Mouse (Mus musculus) liver, embryonic 11.5 days (tissue): ENCODE measurements at regions not wholly inside any gene's neighbourhood (a gene's known extent, or its start where the extent isn't known, plus 50 kb on each side); places are given as distances from the start of the nearest gene placed in this dataset.
"Not testable (repeated sequence)": the region's sequence is repeated elsewhere in the genome, so short reads cannot be mapped to it uniquely, and the experiment has no call there.

Experiments used
- ATAC-seq: fragments of 200-750 bp; cut with Nextera tagmentation; replicated peaks from 2 replicates; pipeline ENCODE4 v1.8.0; 2017; ENCODE audit warnings: moderate number of reproducible peaks, mild to moderate bottlenecking, moderate TSS enrichment, moderate library complexity; ENCODE audit not compliant: low FRiP score
- DNase-seq: peaks from one replicate; pipeline ENCODE4 v3.0.0-alpha.2; 2017; ENCODE audit warnings: low spot score
- H3K27ac ChIP-seq: fragments of 300-500 bp; sonication (generic); 2 replicates; pipeline ENCODE4 v1.5.1; 2014; ENCODE audit warnings: mild to moderate bottlenecking, low read depth, low read length, control low read depth
- H3K27me3 ChIP-seq: fragments of 300-500 bp; sonication (generic); replicated peaks from 2 replicates; pipeline ENCODE4 v1.6.1; 2014; ENCODE audit warnings: low read length, mixed read lengths; ENCODE audit not compliant: control insufficient read depth, insufficient read depth
- H3K36me3 ChIP-seq: fragments of 300-500 bp; sonication (generic); 2 replicates; pipeline ENCODE4 v1.6.1; 2014; ENCODE audit warnings: mild to moderate bottlenecking, low read length, moderate library complexity, mixed read lengths; ENCODE audit not compliant: control insufficient read depth, insufficient read depth
- H3K4me1 ChIP-seq: fragments of 300-500 bp; sonication (generic); replicated peaks from 2 replicates; pipeline ENCODE4 v1.6.1; 2014; ENCODE audit warnings: low read length, mixed read lengths; ENCODE audit not compliant: control insufficient read depth, insufficient read depth
- H3K4me2 ChIP-seq: fragments of 300-500 bp; sonication (generic); 2 replicates; pipeline ENCODE4 v1.6.1; 2014; ENCODE audit warnings: mild to moderate bottlenecking, control low read depth, moderate library complexity
- H3K4me3 ChIP-seq: fragments of 300-500 bp; sonication (generic); 2 replicates; pipeline ENCODE4 v1.5.1; 2014; ENCODE audit warnings: low read depth, low read length, control low read depth
- H3K9ac ChIP-seq: fragments of 300-500 bp; sonication (generic); 2 replicates; pipeline ENCODE4 v1.6.1; 2014; ENCODE audit warnings: low read depth, low read length, control low read depth
- H3K9me3 ChIP-seq: fragments of 300-500 bp; sonication (generic); 2 replicates; pipeline ENCODE4 v1.6.1; 2016; ENCODE audit warnings: low read length, inconsistent platforms, mixed read lengths; ENCODE audit not compliant: control insufficient read depth
- WGBS: fragments of 180-500 bp; shearing (Covaris S2); extraction: QIAGEN DNeasy Blood & Tissue Kit; methylation state at CpG from one replicate; pipeline ENCODE4 v1.1.7; 2014; 5-methylcytosine and 5-hydroxymethylcytosine counted together

- DNase-seq: peak; percentile 17
- WGBS: 81% methylated on average over 9 of the region's 9 CpGs
- H3K4me3 ChIP-seq: no peak overlapping the region
- no peaks in the 10 kb centered on the region for H3K9me3 ChIP-seq
- H3K4me2 ChIP-seq: no peak overlapping the region
- no peak overlapping the region for H3K27ac ChIP-seq
- no peaks in the 10 kb centered on the region for H3K36me3 ChIP-seq
- no peaks in the 10 kb centered on the region for H3K4me1 ChIP-seq
- no peaks in the 10 kb centered on the region for H3K27me3 ChIP-seq
- H3K9ac ChIP-seq: no peak overlapping the region
- ATAC-seq: no peak
Measured at GRCm38 (mm10) chr13:52296541-52297276, 234.4 kb downstream of the Diras2 start.

GRCm38 (mm10) chr13:52297277-52297623, 233.8 kb downstream of the Diras2 start:
- Histone ChIP-seq H3K27ac (no peak overlapping the region), H3K9me3 (no peaks in the 10 kb centered on the region), H3K4me1 (no peaks in the 10 kb centered on the region), H3K36me3 (no peaks in the 10 kb centered on the region), H3K9ac (no peak overlapping the region), H3K27me3 (no peaks in the 10 kb centered on the region), H3K4me3 (no peak overlapping the region), H3K4me2 (no peak overlapping the region)
- ATAC-seq (no peak), DNase-seq (peak; percentile 8)
- 85% methylated on average over 7 of the region's 7 CpGs for WGBS

- Histone ChIP-seq H3K9ac (no peak overlapping the region), H3K36me3 (no peaks in the 10 kb centered on the region), H3K27me3 (no peaks in the 10 kb centered on the region), H3K27ac (no peak overlapping the region), H3K9me3 (no peaks in the 10 kb centered on the region), H3K4me2 (no peak overlapping the region), H3K4me1 (no peaks in the 10 kb centered on the region), H3K4me3 (no peak overlapping the region)
- WGBS: 74% methylated on average over 5 of the region's 5 CpGs
- DNase-seq (no peak), ATAC-seq (no peak)
Measured at GRCm38 (mm10) chr13:52298362-52298761, 232.7 kb downstream of the Diras2 start.

GRCm38 (mm10) chr13:52305328-52305727, 225.8 kb downstream of the Diras2 start:
- not testable (repeated sequence) for H3K9me3 ChIP-seq, H3K36me3 ChIP-seq, DNase-seq, H3K9ac ChIP-seq, H3K27ac ChIP-seq, ATAC-seq, H3K4me1 ChIP-seq, H3K4me3 ChIP-seq, H3K4me2 ChIP-seq, H3K27me3 ChIP-seq

- ATAC-seq (no peak), DNase-seq (no peak)
- no peaks in the 10 kb centered on the region for H3K27me3 ChIP-seq
Measured at GRCm38 (mm10) chr13:52306783-52307440, 224.2 kb downstream of the Diras2 start.

GRCm38 (mm10) chr13:52310954-52311353, 220.1 kb downstream of the Diras2 start:
- no peak overlapping the region for H3K27ac ChIP-seq
- WGBS: 42% methylated on average over 2 of the region's 2 CpGs
- DNase-seq (no peak), ATAC-seq (no peak)
- no peaks in the 10 kb centered on the region for H3K9me3 ChIP-seq
- H3K4me1 ChIP-seq: no peaks in the 10 kb centered on the region
- no peaks in the 10 kb centered on the region for H3K36me3 ChIP-seq
- no peak overlapping the region for H3K4me3 ChIP-seq
- no peak overlapping the region for H3K9ac ChIP-seq
- H3K27me3 ChIP-seq: no peaks in the 10 kb centered on the region
- no peak overlapping the region for H3K4me2 ChIP-seq

More at GRCm38 (mm10) chr13:52306783-52307440, 224.2 kb downstream of the Diras2 start:
- Histone ChIP-seq H3K27ac (no peak overlapping the region), H3K4me2 (no peak overlapping the region), H3K9ac (no peak overlapping the region), H3K4me1 (no peaks in the 10 kb centered on the region), H3K4me3 (no peak overlapping the region), H3K9me3 (no peaks in the 10 kb centered on the region), H3K36me3 (no peaks in the 10 kb centered on the region)
- 55% methylated on average over 9 of the region's 9 CpGs for WGBS

- no peak for ATAC-seq
- no peak overlapping the region for H3K4me3 ChIP-seq
- no peaks in the 10 kb centered on the region for H3K4me1 ChIP-seq
- H3K27ac ChIP-seq: no peak overlapping the region
- WGBS: 84% methylated on average over 2 of the region's 2 CpGs
- H3K27me3 ChIP-seq: no peaks in the 10 kb centered on the region
- H3K9ac ChIP-seq: no peak overlapping the region
- no peak for DNase-seq
- no peak overlapping the region for H3K4me2 ChIP-seq
- no peaks in the 10 kb centered on the region for H3K36me3 ChIP-seq
- H3K9me3 ChIP-seq: no peaks in the 10 kb centered on the region
Measured at GRCm38 (mm10) chr13:52318276-52318675, 212.8 kb downstream of the Diras2 start.

- no peaks in the 10 kb centered on the region for H3K9me3 ChIP-seq
- H3K4me1 ChIP-seq: no peaks in the 10 kb centered on the region
- no peak overlapping the region for H3K4me3 ChIP-seq
- ATAC-seq (no peak), DNase-seq (peak; percentile 6)
- no peak overlapping the region for H3K9ac ChIP-seq
- no peaks in the 10 kb centered on the region for H3K27me3 ChIP-seq
- no peaks in the 10 kb centered on the region for H3K36me3 ChIP-seq
- H3K27ac ChIP-seq: no peak overlapping the region
- H3K4me2 ChIP-seq: no peak overlapping the region
- WGBS: 70% methylated on average over 3 of the region's 3 CpGs
Measured at GRCm38 (mm10) chr13:52323691-52324090, 207.4 kb downstream of the Diras2 start.

- not testable (repeated sequence) for H3K36me3 ChIP-seq, H3K9me3 ChIP-seq, H3K27me3 ChIP-seq, H3K9ac ChIP-seq, H3K4me1 ChIP-seq, ATAC-seq, DNase-seq, H3K27ac ChIP-seq, H3K4me3 ChIP-seq, H3K4me2 ChIP-seq
- WGBS: 66% methylated on average over 3 of the region's 3 CpGs
Measured at GRCm38 (mm10) chr13:52324378-52324777, 206.7 kb downstream of the Diras2 start.
